Mouse (Mus musculus): Measurements from ENCODE around the gene Nrxn1. TPM values are rescaled to one million over a fixed set of nuclear protein-coding genes. Genes with fewer than 3 reads are reported as not detected.

The Nrxn1 gene
- polyA plus RNA-seq, 1 experiment from 2014 or later: 285 TPM

GRCm38 (mm10) chr17:90912746-90913145 is 180.1 kb downstream of the Nrxn1 start:
- ATAC-seq (ENCODE audit: low read depth): no peak
- Histone ChIP-seq H3K36me3 (ENCODE audit: control insufficient read depth, insufficient read depth, low read length) (no peaks in the 10 kb centered on the region), H3K27me3 (ENCODE audit: control insufficient read depth, insufficient read depth, low read length) (no peaks in the 10 kb centered on the region), H3K4me1 (ENCODE audit: control insufficient read depth, insufficient read depth, low read length) (no peaks in the 10 kb centered on the region), H3K9ac (replicated peaks; ENCODE audit: low read depth, low read length) (no peak overlapping the region), H3K4me2 (ENCODE audit: low read depth, low read length) (no peak overlapping the region), H3K4me3 (ENCODE audit: low read depth, low read length) (no peak overlapping the region), H3K9me3 (ENCODE audit: control insufficient read depth, low read length) (no peaks in the 10 kb centered on the region), H3K27ac (ENCODE audit: low read depth, low read length) (no peak overlapping the region)
- 76% methylated on average over 2 of the region's 2 CpGs for WGBS

DNA sequence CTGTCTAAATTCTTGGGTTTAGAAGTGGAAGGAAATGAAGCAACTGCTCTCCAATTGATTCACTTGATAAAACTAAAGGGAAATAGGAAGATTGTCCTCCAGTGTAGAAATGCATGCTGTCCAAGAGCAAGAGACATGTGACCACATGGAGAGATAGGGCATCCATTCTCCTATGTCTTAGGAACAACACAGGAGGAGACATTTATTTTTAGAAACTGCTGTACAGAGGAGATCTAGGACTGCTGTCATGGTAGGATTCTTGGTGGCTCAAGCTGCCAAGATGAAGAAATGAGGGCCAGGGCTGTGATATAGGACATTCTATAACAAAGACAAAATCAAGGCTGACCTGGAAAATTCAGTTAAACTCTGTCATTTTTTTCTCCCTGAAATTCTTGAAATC is 180.5 kb downstream of the Nrxn1 start:
- no peak overlapping the region for H3K4me2 ChIP-seq (ENCODE audit: low read depth, low read length)
- ATAC-seq (ENCODE audit: low read depth): no peak
- H3K4me3 ChIP-seq (ENCODE audit: low read depth, low read length): no peak overlapping the region
- H3K36me3 ChIP-seq (ENCODE audit: control insufficient read depth, insufficient read depth, low read length): no peaks in the 10 kb centered on the region
- no peaks in the 10 kb centered on the region for H3K27me3 ChIP-seq (ENCODE audit: control insufficient read depth, insufficient read depth, low read length)
- no peak overlapping the region for H3K27ac ChIP-seq (ENCODE audit: low read depth, low read length)
- H3K9ac ChIP-seq (replicated peaks; ENCODE audit: low read depth, low read length): no peak overlapping the region
- H3K4me1 ChIP-seq (ENCODE audit: control insufficient read depth, insufficient read depth, low read length): no peaks in the 10 kb centered on the region
- H3K9me3 ChIP-seq (ENCODE audit: control insufficient read depth, low read length): no peaks in the 10 kb centered on the region

- peak; percentile 41; the same call in 1 of the 2 replicates for ATAC-seq (ENCODE audit: low read depth)
- Histone ChIP-seq H3K9ac (replicated peaks; ENCODE audit: low read depth, low read length) (no peak overlapping the region), H3K36me3 (ENCODE audit: control insufficient read depth, insufficient read depth, low read length) (no peaks in the 10 kb centered on the region), H3K27ac (ENCODE audit: low read depth, low read length) (no peak overlapping the region), H3K4me1 (ENCODE audit: control insufficient read depth, insufficient read depth, low read length) (no peaks in the 10 kb centered on the region), H3K27me3 (ENCODE audit: control insufficient read depth, insufficient read depth, low read length) (no peaks in the 10 kb centered on the region), H3K4me2 (ENCODE audit: low read depth, low read length) (no peak overlapping the region), H3K4me3 (ENCODE audit: low read depth, low read length) (no peak overlapping the region), H3K9me3 (ENCODE audit: control insufficient read depth, low read length) (no peaks in the 10 kb centered on the region)
- 73% methylated on average over 6 of the region's 6 CpGs for WGBS
Measured at GRCm38 (mm10) chr17:90906118-90907093, 186.5 kb downstream of the Nrxn1 start.

DNA sequence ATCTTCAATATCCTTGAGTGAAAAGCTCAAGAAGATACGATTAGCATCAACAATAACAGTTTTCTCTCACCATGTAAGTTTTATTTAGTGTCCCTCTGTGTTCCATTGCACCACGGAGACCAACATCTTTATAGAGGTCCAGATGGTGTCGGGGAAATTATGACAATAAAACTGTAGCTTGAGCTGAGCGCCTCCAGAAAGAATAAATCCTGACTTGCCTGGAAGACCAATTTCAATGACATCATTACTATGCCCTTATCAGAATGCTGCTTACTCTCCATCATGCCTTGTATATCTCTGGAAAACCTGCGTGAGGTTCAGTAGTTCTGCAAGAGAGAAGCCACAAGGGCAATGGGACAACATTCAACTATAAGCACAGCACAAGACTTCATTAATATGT is 187.7 kb downstream of the Nrxn1 start:
- Histone ChIP-seq H3K4me3 (ENCODE audit: low read depth, low read length) (no peak overlapping the region), H3K4me2 (ENCODE audit: low read depth, low read length) (no peak overlapping the region), H3K27ac (ENCODE audit: low read depth, low read length) (no peak overlapping the region), H3K9me3 (ENCODE audit: control insufficient read depth, low read length) (no peaks in the 10 kb centered on the region), H3K9ac (replicated peaks; ENCODE audit: low read depth, low read length) (no peak overlapping the region), H3K36me3 (ENCODE audit: control insufficient read depth, insufficient read depth, low read length) (no peaks in the 10 kb centered on the region), H3K4me1 (ENCODE audit: control insufficient read depth, insufficient read depth, low read length) (no peaks in the 10 kb centered on the region), H3K27me3 (ENCODE audit: control insufficient read depth, insufficient read depth, low read length) (no peaks in the 10 kb centered on the region)
- WGBS: 48% methylated on average over 5 of the region's 5 CpGs
- peak; percentile 80; the same call in 1 of the 2 replicates for ATAC-seq (ENCODE audit: low read depth)

GRCm38 (mm10) chr17:90892327-90893259 is 200.3 kb downstream of the Nrxn1 start:
- 0 out of 2 replicates have a peak, but pooled peaks cover 3% of the 10 kb centered on the region for H3K4me1 ChIP-seq (ENCODE audit: control insufficient read depth, insufficient read depth, low read length)
- no peak overlapping the region for H3K9ac ChIP-seq (replicated peaks; ENCODE audit: low read depth, low read length)
- no peaks in the 10 kb centered on the region for H3K36me3 ChIP-seq (ENCODE audit: control insufficient read depth, insufficient read depth, low read length)
- ATAC-seq (ENCODE audit: low read depth): peak; percentile 84
- H3K4me2 ChIP-seq (ENCODE audit: low read depth, low read length): no peak overlapping the region
- H3K27me3 ChIP-seq (ENCODE audit: control insufficient read depth, insufficient read depth, low read length): no peaks in the 10 kb centered on the region
- H3K4me3 ChIP-seq (ENCODE audit: low read depth, low read length): no peak overlapping the region
- H3K9me3 ChIP-seq (ENCODE audit: control insufficient read depth, low read length): no peaks in the 10 kb centered on the region
- peak overlapping the region; percentile 34; the same call in 1 of the 2 replicates for H3K27ac ChIP-seq (ENCODE audit: low read depth, low read length)
- WGBS: 46% methylated on average over 4 of the region's 4 CpGs

- 77% methylated on average over 1 of the region's 1 CpGs for WGBS
- H3K4me1 ChIP-seq (ENCODE audit: control insufficient read depth, insufficient read depth, low read length): 0 out of 2 replicates have a peak, but pooled peaks cover 3% of the 10 kb centered on the region
Measured at GRCm38 (mm10) chr17:90891711-90892110, 201.2 kb downstream of the Nrxn1 start.

GRCm38 (mm10) chr17:90857225-90857624 is 235.6 kb downstream of the Nrxn1 start:
- no peak for ATAC-seq (ENCODE audit: low read depth)
- H3K4me1 ChIP-seq (ENCODE audit: control insufficient read depth, insufficient read depth, low read length): peaks cover 5% of the 10 kb centered on the region; the same call in 1 of the 2 replicates
- H3K9me3 ChIP-seq (ENCODE audit: control insufficient read depth, low read length): no peaks in the 10 kb centered on the region
- H3K27me3 ChIP-seq (ENCODE audit: control insufficient read depth, insufficient read depth, low read length): no peaks in the 10 kb centered on the region
- no peak overlapping the region for H3K4me2 ChIP-seq (ENCODE audit: low read depth, low read length)
- WGBS: 35% methylated on average over 2 of the region's 2 CpGs
- no peak overlapping the region for H3K4me3 ChIP-seq (ENCODE audit: low read depth, low read length)
- H3K36me3 ChIP-seq (ENCODE audit: control insufficient read depth, insufficient read depth, low read length): no peaks in the 10 kb centered on the region
- H3K9ac ChIP-seq (replicated peaks; ENCODE audit: low read depth, low read length): no peak overlapping the region
- no peak overlapping the region; the same call in 1 of the 2 replicates for H3K27ac ChIP-seq (ENCODE audit: low read depth, low read length)

More at GRCm38 (mm10) chr17:90891711-90892110, 201.2 kb downstream of the Nrxn1 start:
- H3K9me3 ChIP-seq (ENCODE audit: control insufficient read depth, low read length): no peaks in the 10 kb centered on the region
- no peak overlapping the region for H3K4me3 ChIP-seq (ENCODE audit: low read depth, low read length)
- ATAC-seq (ENCODE audit: low read depth): no peak
- H3K27ac ChIP-seq (ENCODE audit: low read depth, low read length): no peak overlapping the region
- H3K9ac ChIP-seq (replicated peaks; ENCODE audit: low read depth, low read length): no peak overlapping the region
- H3K27me3 ChIP-seq (ENCODE audit: control insufficient read depth, insufficient read depth, low read length): no peaks in the 10 kb centered on the region
- no peak overlapping the region for H3K4me2 ChIP-seq (ENCODE audit: low read depth, low read length)
- H3K36me3 ChIP-seq (ENCODE audit: control insufficient read depth, insufficient read depth, low read length): no peaks in the 10 kb centered on the region

- H3K27me3 ChIP-seq (ENCODE audit: control insufficient read depth, insufficient read depth, low read length): no peaks in the 10 kb centered on the region
- H3K9me3 ChIP-seq (ENCODE audit: control insufficient read depth, low read length): no peaks in the 10 kb centered on the region
- H3K4me1 ChIP-seq (ENCODE audit: control insufficient read depth, insufficient read depth, low read length): no peaks in the 10 kb centered on the region
- no peak overlapping the region for H3K4me2 ChIP-seq (ENCODE audit: low read depth, low read length)
- ATAC-seq (ENCODE audit: low read depth): no peak
- H3K4me3 ChIP-seq (ENCODE audit: low read depth, low read length): no peak overlapping the region
- no peak overlapping the region for H3K9ac ChIP-seq (replicated peaks; ENCODE audit: low read depth, low read length)
- H3K27ac ChIP-seq (ENCODE audit: low read depth, low read length): no peak overlapping the region
- 9% methylated on average over 1 of the region's 1 CpGs for WGBS
- no peaks in the 10 kb centered on the region for H3K36me3 ChIP-seq (ENCODE audit: control insufficient read depth, insufficient read depth, low read length)
Measured at GRCm38 (mm10) chr17:90843876-90844275, 249.0 kb downstream of the Nrxn1 start.
